Mouse (Mus musculus) CH12.LX (cell line): ENCODE measurements around the gene Cnrip1.

Source experiments
- CTCF ChIP-seq, 2 experiments: IDR thresholded peaks in 1 of 2; conservative IDR thresholded peaks in 1 of 2; 2 replicates each; pipeline ENCODE4 v1.5.1; 2011 to 2012; ENCODE audit warnings: low read depth in 2 of 2, low read length in 2 of 2, improper control_type of control experiment in 1 of 2, inconsistent platforms in 1 of 2, mild to moderate bottlenecking in 1 of 2, moderate library complexity in 1 of 2
- JUN ChIP-seq: IDR thresholded peaks from 2 replicates; pipeline ENCODE4 v1.6.1; 2011; ENCODE audit warnings: low read depth, mild to moderate bottlenecking, low read length, improper control_type of control experiment, moderate library complexity; ENCODE audit not compliant: insufficient read depth
- KAT2A ChIP-seq: IDR thresholded peaks from 2 replicates; pipeline ENCODE4 v1.6.1; 2012; ENCODE audit warnings: low read length, improper control_type of control experiment, inconsistent platforms; ENCODE audit not compliant: insufficient replicate concordance
- NELFE ChIP-seq: IDR thresholded peaks from 2 replicates; pipeline ENCODE4 v1.6.1; 2011; ENCODE audit warnings: low read depth, low read length, improper control_type of control experiment
- POLR2A ChIP-seq: IDR thresholded peaks from 2 replicates; pipeline ENCODE4 v1.6.1; 2011; ENCODE audit warnings: low read depth, mild to moderate bottlenecking, improper control_type of control experiment, low read length
- SIN3A ChIP-seq: IDR thresholded peaks from 2 replicates; pipeline ENCODE4 v1.6.1; 2012; ENCODE audit warnings: low read length, improper control_type of control experiment, inconsistent platforms
- TCF12 ChIP-seq: IDR thresholded peaks from 2 replicates; pipeline ENCODE4 v1.6.1; 2014; ENCODE audit warnings: low read depth, mild to moderate bottlenecking, inconsistent platforms, low read length, improper control_type of control experiment
- USF1 ChIP-seq: IDR thresholded peaks from 2 replicates; pipeline ENCODE4 v1.6.1; 2014; ENCODE audit warnings: low read depth, mild to moderate bottlenecking, inconsistent platforms, low read length, improper control_type of control experiment

DNA sequence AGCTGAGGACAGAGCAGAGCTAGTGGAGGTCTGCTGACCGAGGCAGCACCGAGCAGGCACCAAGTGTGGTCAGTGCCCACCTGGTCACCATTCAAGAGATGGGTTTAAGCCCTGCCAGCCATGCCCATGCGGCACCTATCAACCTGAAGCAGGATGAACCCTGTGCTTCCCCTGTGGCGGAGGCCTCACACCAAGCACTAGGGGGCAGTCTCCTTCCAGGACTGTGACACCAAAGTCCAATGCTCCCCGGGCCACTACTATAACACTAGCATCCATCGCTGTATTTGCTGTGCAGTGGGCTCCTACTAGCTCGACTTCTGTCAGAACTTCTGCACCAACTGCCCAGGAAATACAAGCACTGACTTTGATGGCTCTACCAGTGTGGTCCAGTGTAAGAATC lies 32.1 kb upstream of the Cnrip1 start:
- no peak for TF ChIP-seq SIN3A
- peak; percentile 11 to 63; a peak in 2 of 4 replicates for TF ChIP-seq CTCF (conservative IDR thresholded peaks at IDR 0.05 in 1 of 2, IDR thresholded peaks at IDR 0.05 in 1 of 2; ENCODE audit: low read depth in 2 of 2, low read length in 2 of 2)
- no peak for TF ChIP-seq POLR2A
- no peak for TF ChIP-seq TCF12
- TF ChIP-seq JUN, result no peak
- TF ChIP-seq NELFE, result no peak
- no peak for TF ChIP-seq KAT2A
- TF ChIP-seq USF1, result no peak
